Mouse (Mus musculus) midbrain, embryonic 11.5 days (tissue): ENCODE measurements around the gene Gjd3. TPM values are rescaled to one million over a fixed set of nuclear protein-coding genes. Genes with fewer than 3 reads are reported as not detected.
A peak's percentile ranks its signal among the peaks of the same experiment; 100 is the strongest.

ENCODE experiments used
- ATAC-seq: fragments of 200-750 bp; cut with Nextera tagmentation; 2 replicates; pipeline ENCODE4 v1.8.0; 2017; ENCODE audit warnings: moderate TSS enrichment, moderate library complexity; ENCODE audit not compliant: low FRiP score
- DNase-seq: peaks from one replicate; pipeline ENCODE4 v3.0.0; 2015; ENCODE audit warnings: low spot score; ENCODE audit errors: missing footprints
- H3K27ac ChIP-seq: fragments of 300-500 bp; sonication (generic); 2 replicates; pipeline ENCODE4 v1.5.1; 2014; ENCODE audit warnings: low read depth, low read length
- H3K27me3 ChIP-seq: fragments of 300-500 bp; sonication (generic); 2 replicates; pipeline ENCODE4 v1.6.1; 2014; ENCODE audit warnings: mild to moderate bottlenecking, low read length, moderate library complexity, mixed read lengths; ENCODE audit not compliant: control insufficient read depth, insufficient read depth
- H3K36me3 ChIP-seq: fragments of 300-500 bp; sonication (generic); 2 replicates; pipeline ENCODE4 v1.6.1; 2014; ENCODE audit warnings: mild to moderate bottlenecking, low read length, moderate library complexity, mixed read lengths; ENCODE audit not compliant: control insufficient read depth, insufficient read depth
- H3K4me1 ChIP-seq: fragments of 300-500 bp; sonication (generic); 2 replicates; pipeline ENCODE4 v1.6.1; 2014; ENCODE audit warnings: low read length; ENCODE audit not compliant: control insufficient read depth, insufficient read depth
- H3K4me2 ChIP-seq: fragments of 300-500 bp; sonication (generic); 2 replicates; pipeline ENCODE4 v1.6.1; 2014; ENCODE audit warnings: mild to moderate bottlenecking, moderate library complexity
- H3K4me3 ChIP-seq: fragments of 300-500 bp; sonication (generic); 2 replicates; pipeline ENCODE4 v1.5.1; 2014; ENCODE audit warnings: low read depth, low read length
- H3K9ac ChIP-seq: fragments of 300-500 bp; sonication (generic); 2 replicates; pipeline ENCODE4 v1.6.1; 2014; ENCODE audit warnings: low read length
- H3K9me3 ChIP-seq: fragments of 300-500 bp; sonication (generic); 2 replicates; pipeline ENCODE4 v1.6.1; 2016; ENCODE audit warnings: low read length; ENCODE audit not compliant: control insufficient read depth
- WGBS: fragments of 180-500 bp; shearing (Covaris S2); extraction: QIAGEN DNeasy Blood & Tissue Kit; methylation state at CpG from one replicate; pipeline ENCODE4 v1.1.7; 2014; 5-methylcytosine and 5-hydroxymethylcytosine counted together
- polyA plus RNA-seq: library from polyadenylated mRNA; unstranded; fragments of >200 nt; fragmentation: Nextera tagmentation; extraction: Ambion mirVana; gene quantifications from 2 replicates; pipeline ENCODE4 v1.2.1, GENCODE M21; 2014

Gene Gjd3
- polyA plus RNA-seq, 1 experiment from 2014 or later = not detected

- DNase-seq (no peak), ATAC-seq (no peak)
- H3K27ac ChIP-seq = no peak overlapping the region
Observed at GRCm38 (mm10) chr11:98973584-98973983, 9.2 kb downstream of the Gjd3 start.

GRCm38 (mm10) chr11:98972801-98973360 is 9.9 kb downstream of the Gjd3 start:
- Histone ChIP-seq H3K9me3 (no peaks in the 10 kb centered on the region), H3K4me3 (no peak overlapping the region), H3K9ac (no peak overlapping the region), H3K36me3 (no peaks in the 10 kb centered on the region; the same call in 1 of the 2 replicates), H3K27ac (no peak overlapping the region), H3K4me1 (peaks cover 28% of the 10 kb centered on the region), H3K4me2 (no peak overlapping the region), H3K27me3 (no peaks in the 10 kb centered on the region)
- peak; percentile 81 for DNase-seq
- 90% methylated on average over 9 of the region's 9 CpGs for WGBS
- ATAC-seq = no peak

More at GRCm38 (mm10) chr11:98973584-98973983, 9.2 kb downstream of the Gjd3 start:
- no peak overlapping the region for H3K4me3 ChIP-seq
- H3K4me1 ChIP-seq = peaks cover 21% of the 10 kb centered on the region
- no peaks in the 10 kb centered on the region for H3K9me3 ChIP-seq
- H3K36me3 ChIP-seq = no peaks in the 10 kb centered on the region; the same call in 1 of the 2 replicates
- 89% methylated on average over 10 of the region's 14 CpGs for WGBS
- no peaks in the 10 kb centered on the region for H3K27me3 ChIP-seq
- H3K4me2 ChIP-seq = no peak overlapping the region
- no peak overlapping the region for H3K9ac ChIP-seq

- Histone ChIP-seq H3K4me2 (no peak overlapping the region), H3K9me3 (no peaks in the 10 kb centered on the region), H3K27me3 (no peaks in the 10 kb centered on the region), H3K4me3 (no peak overlapping the region), H3K27ac (no peak overlapping the region), H3K4me1 (peaks cover 35% of the 10 kb centered on the region), H3K9ac (no peak overlapping the region), H3K36me3 (no peaks in the 10 kb centered on the region; the same call in 1 of the 2 replicates)
- ATAC-seq (0 out of 2 replicates have a peak, but pooled peaks have one; percentile 23), DNase-seq (peak; percentile 99)
- 60% methylated on average over 9 of the region's 9 CpGs for WGBS
Observed at GRCm38 (mm10) chr11:98972215-98972614, 10.6 kb downstream of the Gjd3 start.

- Histone ChIP-seq H3K27me3 (no peaks in the 10 kb centered on the region), H3K9ac (0 out of 2 replicates have a peak overlapping the region, but pooled peaks have one; percentile 5), H3K4me3 (no peak overlapping the region), H3K9me3 (no peaks in the 10 kb centered on the region), H3K4me1 (peaks cover 42% of the 10 kb centered on the region), H3K36me3 (no peaks in the 10 kb centered on the region; the same call in 1 of the 2 replicates), H3K4me2 (no peak overlapping the region), H3K27ac (no peak overlapping the region)
- DNase-seq (peak; percentile 79), ATAC-seq (no peak)
- 89% methylated on average over 23 of the region's 23 CpGs for WGBS
Observed at GRCm38 (mm10) chr11:98971316-98972031, 11.3 kb downstream of the Gjd3 start.

GRCm38 (mm10) chr11:98970191-98970925 is 12.5 kb downstream of the Gjd3 start:
- H3K4me3 ChIP-seq = no peak overlapping the region
- DNase-seq = peak; percentile 89
- peaks cover 54% of the 10 kb centered on the region for H3K4me1 ChIP-seq
- 70% methylated on average over 29 of the region's 29 CpGs for WGBS
- no peaks in the 10 kb centered on the region for H3K27me3 ChIP-seq
- ATAC-seq = no peak
- H3K9ac ChIP-seq = peak overlapping the region; percentile 6; the same call in 1 of the 2 replicates
- no peaks in the 10 kb centered on the region; the same call in 1 of the 2 replicates for H3K36me3 ChIP-seq
- H3K4me2 ChIP-seq = no peak overlapping the region; the same call in 1 of the 2 replicates
- no peaks in the 10 kb centered on the region for H3K9me3 ChIP-seq
- no peak overlapping the region for H3K27ac ChIP-seq

GRCm38 (mm10) chr11:98969496-98969927 is 13.3 kb downstream of the Gjd3 start:
- Histone ChIP-seq H3K9me3 (no peaks in the 10 kb centered on the region), H3K9ac (peak overlapping the region; percentile 54; the same call in 1 of the 2 replicates), H3K27me3 (no peaks in the 10 kb centered on the region), H3K4me1 (peaks cover 62% of the 10 kb centered on the region), H3K4me2 (peak overlapping the region; percentile 47), H3K27ac (peak overlapping the region; percentile 89), H3K36me3 (no peaks in the 10 kb centered on the region; the same call in 1 of the 2 replicates), H3K4me3 (peak overlapping the region; percentile 18)
- ATAC-seq (0 out of 2 replicates have a peak, but pooled peaks have one; percentile 12), DNase-seq (peak; percentile 93)
- WGBS = 20% methylated on average over 14 of the region's 17 CpGs

GRCm38 (mm10) chr11:98968716-98969495 is 13.9 kb downstream of the Gjd3 start:
- H3K4me3 ChIP-seq = peak overlapping the region; percentile 18
- peak; percentile 70 for ATAC-seq
- no peaks in the 10 kb centered on the region; the same call in 1 of the 2 replicates for H3K36me3 ChIP-seq
- peak overlapping the region; percentile 89 for H3K27ac ChIP-seq
- peak overlapping the region; percentile 54 for H3K9ac ChIP-seq
- peaks cover 68% of the 10 kb centered on the region for H3K4me1 ChIP-seq
- H3K9me3 ChIP-seq = no peaks in the 10 kb centered on the region
- H3K4me2 ChIP-seq = peak overlapping the region; percentile 47
- no peaks in the 10 kb centered on the region for H3K27me3 ChIP-seq
- 8% methylated on average over 20 of the region's 20 CpGs for WGBS
- DNase-seq = peak; percentile 97

GRCm38 (mm10) chr11:98968079-98968478 is 14.7 kb downstream of the Gjd3 start:
- Histone ChIP-seq H3K4me3 (no peak overlapping the region), H3K4me1 (peaks cover 76% of the 10 kb centered on the region), H3K27ac (peak overlapping the region; percentile 89), H3K9ac (peak overlapping the region; percentile 38; the same call in 1 of the 2 replicates), H3K9me3 (no peaks in the 10 kb centered on the region), H3K36me3 (no peaks in the 10 kb centered on the region), H3K27me3 (peaks cover 1% of the 10 kb centered on the region), H3K4me2 (peak overlapping the region; percentile 47)
- WGBS = 80% methylated on average over 16 of the region's 16 CpGs
- ATAC-seq (no peak), DNase-seq (no peak)
